Mouse (Mus musculus): ENCODE measurements around the gene Mfsd11.
"Not testable (repeated sequence)": the region's sequence is repeated elsewhere in the genome, so short reads cannot be mapped to it uniquely, and the experiment has no call there.

Mfsd11 gene

DNA sequence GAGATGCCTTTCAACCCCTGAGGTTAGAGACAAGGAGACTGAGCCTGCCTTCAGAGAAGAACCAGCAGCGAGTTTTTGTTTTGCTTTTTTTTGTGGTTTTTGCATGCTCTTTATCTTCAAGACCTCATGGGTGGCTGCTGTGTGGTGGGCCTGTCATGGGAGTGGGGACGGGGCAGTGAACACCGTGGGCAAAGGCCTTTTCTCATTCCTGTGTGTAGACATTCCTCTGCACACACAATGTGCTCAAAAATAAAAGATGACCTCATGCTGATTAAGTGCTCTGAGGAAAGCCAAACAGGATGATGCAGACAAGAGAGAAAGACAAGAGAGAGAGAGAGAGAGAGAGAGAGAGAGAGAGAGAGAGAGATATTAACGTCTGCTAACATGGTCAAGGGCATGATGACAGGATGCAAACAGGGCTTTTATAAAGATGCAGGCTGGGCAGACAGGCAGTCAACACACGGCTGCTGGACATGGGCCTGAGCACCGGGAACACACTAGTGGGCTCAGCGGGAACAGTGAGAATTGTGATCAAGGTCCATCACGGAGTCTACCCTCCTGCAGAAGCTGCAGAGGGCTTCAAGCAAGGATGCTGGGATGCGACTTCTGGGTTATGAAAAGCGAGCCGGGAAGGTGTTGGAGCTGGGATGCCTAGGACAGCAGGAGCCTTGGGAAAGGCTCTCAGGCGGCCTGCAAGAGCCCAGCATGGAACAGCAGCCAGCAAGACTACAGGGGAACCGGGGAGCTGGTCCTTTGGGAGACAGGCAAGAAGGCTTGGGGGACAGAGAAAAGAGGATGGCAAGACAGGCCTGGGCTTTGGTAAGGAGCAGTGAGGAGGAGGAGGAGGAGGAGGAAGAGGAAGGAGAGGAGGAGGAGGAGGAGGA, 30.9 kb upstream of the Mfsd11 start:
- in situ Hi-C loops (cut with MseI, MboI): no loop called here

GRCm38 (mm10) chr11:116822215-116822614, 30.0 kb upstream of the Mfsd11 start:
- in situ Hi-C loops (cut with MseI, MboI): no loop called here

DNA sequence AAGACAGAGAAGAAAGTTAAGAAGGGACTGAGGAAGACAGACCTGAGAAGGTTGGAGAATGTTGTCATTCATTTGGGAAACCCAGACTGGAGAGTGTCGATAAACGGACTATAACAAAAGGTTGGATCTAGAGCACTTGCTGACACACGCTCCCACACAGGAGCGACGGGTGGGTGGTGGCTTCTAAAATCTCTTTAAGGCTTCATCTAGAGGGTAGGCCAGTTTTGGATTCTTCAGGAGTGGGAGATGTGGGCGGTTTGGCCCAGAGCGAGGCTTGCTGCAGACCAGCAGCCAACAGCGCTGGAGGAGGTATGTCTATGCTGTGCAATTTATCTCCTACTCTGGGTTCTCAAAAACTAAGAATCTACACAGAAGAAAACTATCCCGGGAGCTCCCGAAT, 29.6 kb upstream of the Mfsd11 start:
- in situ Hi-C loops (cut with MseI, MboI): no loop called here

DNA sequence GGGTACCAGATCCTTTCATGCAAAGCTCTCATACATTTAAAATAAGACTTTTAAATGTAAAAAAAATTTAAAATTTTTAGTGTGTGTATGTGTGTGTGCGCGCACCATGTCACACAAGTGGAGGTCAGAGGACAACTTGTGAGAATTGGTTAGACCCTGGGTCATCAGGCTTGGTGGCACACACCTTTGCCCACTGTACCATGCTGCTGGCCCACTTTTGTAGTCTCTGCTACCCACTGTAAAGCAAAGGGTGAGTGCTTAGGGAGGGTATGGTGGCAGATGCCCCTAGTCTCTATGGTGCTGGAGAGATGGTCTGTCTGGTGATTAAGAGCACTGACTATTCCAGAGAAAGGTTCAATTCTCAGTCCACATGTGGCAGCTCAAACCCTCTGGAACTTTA, 29.0 kb upstream of the Mfsd11 start:
- in situ Hi-C loops (cut with MseI, MboI): no loop called here

DNA sequence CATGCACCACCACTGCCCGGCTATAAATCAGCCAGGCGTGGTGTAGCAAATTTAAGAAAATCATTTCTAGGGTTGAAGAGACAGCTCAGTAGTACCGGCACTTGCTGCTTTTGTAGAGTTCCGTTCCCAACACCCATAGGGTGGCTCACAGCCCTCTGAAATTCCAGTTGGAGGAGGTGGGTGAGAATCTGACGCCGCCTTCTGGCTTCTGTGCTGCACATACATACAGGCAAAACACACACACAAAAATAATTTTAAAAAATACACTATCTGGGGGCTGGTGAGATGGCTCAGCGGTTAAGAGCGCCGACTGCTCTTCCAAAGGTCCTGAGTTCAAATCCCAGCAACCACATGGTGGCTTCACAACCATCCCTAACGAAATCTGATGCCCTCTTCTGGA, 28.4 kb upstream of the Mfsd11 start:
- in situ Hi-C loops (cut with MseI, MboI): not testable (repeated sequence)

- in situ Hi-C loops (cut with MseI, MboI): no loop called here
Measured at GRCm38 (mm10) chr11:116825230-116825629, 27.0 kb upstream of the Mfsd11 start.

- in situ Hi-C loops (cut with MseI, MboI): no loop called here
Measured at GRCm38 (mm10) chr11:116826550-116827504, 25.4 kb upstream of the Mfsd11 start.

GRCm38 (mm10) chr11:116827534-116828165, 24.6 kb upstream of the Mfsd11 start, which contains the start of gene Mxra7:
Mxra7 (minus strand) TSS chr11:116828046.
- in situ Hi-C loops (cut with MseI, MboI): no loop called here

GRCm38 (mm10) chr11:116832172-116832685, 20.0 kb upstream of the Mfsd11 start:
- in situ Hi-C loops (cut with MseI, MboI): no loop called here

DNA sequence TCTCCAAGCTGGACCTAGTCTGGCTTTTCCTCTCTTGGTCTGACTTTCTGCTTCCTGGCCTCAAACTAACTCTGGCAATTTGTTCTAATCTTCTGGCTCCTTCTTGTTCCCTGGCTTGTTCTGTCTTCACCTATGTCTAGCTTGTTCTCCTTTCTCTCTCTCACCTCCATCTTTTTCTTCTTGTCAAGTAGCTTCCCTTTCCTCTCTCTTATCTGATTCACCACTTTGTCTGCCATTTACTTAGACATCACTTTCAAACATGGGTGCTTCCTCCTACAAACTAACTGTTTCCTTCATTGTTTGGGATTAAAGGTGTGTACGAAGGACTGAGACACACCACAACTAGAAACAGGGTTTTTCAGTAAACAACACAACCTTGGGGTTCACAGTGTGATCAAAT, 17.3 kb upstream of the Mfsd11 start:
- in situ Hi-C loops (cut with MseI, MboI): no loop called here

DNA sequence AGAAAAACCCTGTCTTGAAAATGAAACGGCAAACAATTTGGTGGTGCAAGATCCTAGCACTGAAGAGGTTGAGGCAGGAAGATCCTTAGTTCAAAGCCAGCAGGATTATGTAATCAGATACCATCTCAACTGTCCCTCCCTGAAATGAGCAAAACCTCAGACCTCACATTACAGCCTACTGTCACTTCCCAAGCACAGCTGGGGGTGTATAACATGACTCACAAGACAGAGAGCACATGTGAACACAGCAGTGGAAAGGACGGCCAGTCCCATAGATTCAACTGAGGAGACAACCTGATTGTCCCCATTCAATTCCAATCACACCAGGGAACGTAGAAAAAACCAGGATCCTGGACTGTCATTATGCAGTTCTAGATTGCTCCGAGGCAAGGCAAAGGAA, 16.0 kb upstream of the Mfsd11 start:
- in situ Hi-C loops (cut with MseI, MboI): no loop called here

- in situ Hi-C loops (cut with MseI, MboI): no loop called here
Measured at GRCm38 (mm10) chr11:116837441-116837840, 14.8 kb upstream of the Mfsd11 start.

- in situ Hi-C loops (cut with MseI, MboI): no loop called here
Measured at GRCm38 (mm10) chr11:116838936-116839335, 13.3 kb upstream of the Mfsd11 start.

DNA sequence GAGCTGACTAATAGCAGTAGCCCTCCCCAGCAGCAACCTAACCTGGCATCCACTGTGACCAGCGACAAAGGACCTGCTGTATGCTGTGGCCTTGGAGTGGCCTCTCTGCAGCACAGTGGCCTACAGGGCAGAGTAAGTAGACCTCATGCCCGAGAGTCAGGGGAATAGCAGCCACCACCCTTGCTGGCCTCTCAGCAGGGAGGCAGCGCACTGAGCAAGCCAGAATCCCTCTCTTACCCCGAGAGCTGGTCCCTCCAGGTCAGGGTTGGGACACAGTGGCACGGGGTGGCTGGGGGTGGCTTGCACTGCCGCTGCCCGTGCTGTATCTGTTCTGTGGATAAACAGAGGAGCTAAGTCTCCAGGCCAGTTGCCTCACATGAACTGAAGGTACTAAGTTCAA, 12.6 kb upstream of the Mfsd11 start:
- in situ Hi-C loops (cut with MseI, MboI): no loop called here

GRCm38 (mm10) chr11:116840748-116841147, 11.5 kb upstream of the Mfsd11 start:
- in situ Hi-C loops (cut with MseI, MboI): no loop called here

DNA sequence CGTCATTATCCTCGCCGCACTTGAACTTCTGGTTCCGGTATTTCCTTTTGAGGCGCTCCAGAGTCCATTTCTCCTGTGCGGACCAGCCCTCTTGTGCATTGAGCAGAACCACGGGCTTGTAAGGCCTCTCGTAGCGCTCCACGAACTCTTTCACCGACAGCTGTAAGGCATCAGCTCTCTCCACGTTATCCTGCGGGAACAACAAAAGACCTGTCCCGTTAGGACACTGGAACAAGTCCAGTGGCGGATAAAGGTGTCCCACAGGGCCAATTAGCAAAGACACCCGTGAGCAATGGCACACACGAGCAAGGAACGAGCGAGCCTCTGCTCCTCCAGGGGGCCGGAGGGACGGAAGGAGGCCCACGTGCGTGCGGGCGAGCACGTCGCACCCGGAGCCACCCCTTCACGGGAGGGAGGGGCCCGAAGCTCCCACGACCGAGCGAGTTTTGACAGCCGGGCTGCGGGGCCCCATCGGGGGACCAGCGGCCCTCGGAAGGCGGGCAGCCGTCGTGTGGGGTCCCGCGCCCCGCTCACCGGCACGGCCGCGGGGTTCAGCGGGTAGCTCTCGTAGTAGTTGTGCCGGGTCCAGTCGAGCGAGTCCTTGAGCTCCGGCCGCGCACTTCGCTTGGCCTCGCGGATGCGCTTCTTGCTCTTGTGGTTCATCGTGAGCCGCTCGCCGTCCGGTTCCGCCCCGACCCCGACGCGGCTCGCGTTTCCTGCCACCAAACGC, 9.5 kb upstream of the Mfsd11 start:
- in situ Hi-C loops (cut with MseI, MboI): no loop called here

DNA sequence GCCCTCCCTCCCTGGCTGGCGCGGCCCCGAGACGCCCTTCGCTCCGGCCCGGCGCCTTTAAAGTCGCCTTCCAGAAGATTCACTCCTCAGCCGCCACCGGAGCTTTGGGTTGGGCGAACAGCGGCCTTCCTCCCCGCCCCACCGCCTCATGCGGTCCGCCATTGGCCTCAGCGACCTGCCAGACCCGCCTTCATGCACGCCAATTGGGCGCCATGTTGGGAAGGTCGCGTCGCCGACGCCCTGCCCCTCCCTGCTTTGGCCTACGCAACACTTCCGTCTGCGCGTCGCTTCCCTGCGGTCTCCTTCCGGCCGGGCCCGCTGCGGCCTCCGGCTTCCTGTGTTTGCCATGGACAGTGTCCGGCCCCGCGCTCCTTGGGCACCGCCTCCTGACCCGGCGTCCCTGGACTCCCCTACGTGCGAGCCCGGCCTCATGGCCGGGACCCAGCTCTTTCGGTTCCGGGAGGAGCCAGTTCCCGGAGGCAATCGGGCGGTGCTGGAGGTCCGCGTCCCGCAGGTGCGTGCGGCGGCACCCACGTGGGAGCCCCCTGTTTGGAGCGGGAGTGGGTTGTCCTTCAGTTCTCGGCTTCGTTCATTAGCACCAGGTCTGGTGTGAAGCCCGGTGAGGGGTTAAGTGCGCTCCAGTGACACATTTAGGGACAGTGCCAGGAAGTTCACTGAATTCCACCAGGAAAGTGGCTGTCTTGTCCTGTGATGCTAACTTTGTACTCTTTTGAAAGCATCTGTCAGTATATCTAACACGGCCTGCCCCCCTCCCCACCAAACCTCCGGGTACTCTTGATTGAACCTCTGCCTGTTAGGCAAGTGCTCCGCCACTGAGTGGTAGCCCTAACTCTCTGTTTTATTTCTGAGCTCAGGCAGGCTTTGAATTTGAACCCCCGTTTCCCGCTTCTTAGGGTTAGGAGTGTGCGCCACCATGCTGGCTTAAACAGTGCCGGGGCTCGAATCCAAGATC, 8.7 kb upstream of the Mfsd11 start, which contains the start of the genes Mettl23 and Jmjd6:
Gene Mettl23, plus strand, starts transcription at position 18 of the 973 bp plus-strand sequence.
Gene Jmjd6, minus strand, starts transcription at position 189 of the 973 bp plus-strand sequence.
- in situ Hi-C loops (cut with MseI, MboI): no loop called here

DNA sequence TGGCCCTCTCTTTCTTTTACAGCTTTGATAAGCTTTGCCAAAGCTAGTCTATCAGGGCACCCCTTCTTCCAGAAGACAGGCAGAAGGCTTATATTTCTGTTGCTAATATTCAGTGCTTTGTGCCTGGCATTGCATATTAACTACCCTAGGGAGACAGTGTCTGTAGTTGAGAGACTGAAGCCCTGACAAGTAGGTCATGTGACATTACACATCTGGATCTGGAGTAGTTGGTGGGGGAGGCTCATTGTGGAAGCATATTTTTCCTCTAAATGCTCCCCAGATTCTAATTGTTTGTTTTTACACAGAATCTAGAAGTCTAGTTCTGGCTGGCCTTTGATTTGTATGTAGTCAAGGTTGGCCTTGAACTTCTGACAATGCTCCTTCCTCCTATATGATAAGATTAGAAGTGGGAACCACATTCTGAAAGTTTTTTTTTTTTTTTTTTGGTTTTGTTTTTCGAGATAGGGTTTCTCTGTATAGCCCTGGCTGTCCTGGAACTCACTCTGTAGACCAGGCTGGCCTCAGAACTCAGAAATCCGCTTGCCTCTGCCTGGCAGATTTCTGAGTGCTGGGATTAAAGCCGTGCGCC, 5.6 kb upstream of the Mfsd11 start:
- in situ Hi-C loops (cut with MseI, MboI): no loop called here
